Mouse (Mus musculus): Measurements from ENCODE around the gene Aak1.

Aak1 gene

GRCm38 (mm10) chr6:86848915-86849644, at the start of gene Aak1:
Gene Aak1, plus strand, starts transcription at chr6:86849517.
- peak; percentile 91 for DNase-seq (ENCODE audit: low spot score)

GRCm38 (mm10) chr6:86800467-86800866, 48.9 kb upstream of the Aak1 start:
- DNase-seq (ENCODE audit: low spot score) = no peak

GRCm38 (mm10) chr6:86801431-86801830, 47.9 kb upstream of the Aak1 start:
- DNase-seq (ENCODE audit: low spot score) = no peak

- no peak for DNase-seq (ENCODE audit: low spot score)
Measured at GRCm38 (mm10) chr6:86804646-86805045, 44.7 kb upstream of the Aak1 start.

- peak; percentile 45 for DNase-seq (ENCODE audit: low spot score)
Measured at GRCm38 (mm10) chr6:86806455-86807086, 42.7 kb upstream of the Aak1 start.

GRCm38 (mm10) chr6:86812919-86813318, 36.4 kb upstream of the Aak1 start:
- no peak for DNase-seq (ENCODE audit: low spot score)

GRCm38 (mm10) chr6:86813341-86813740, 36.0 kb upstream of the Aak1 start:
- no peak for DNase-seq (ENCODE audit: low spot score)

GRCm38 (mm10) chr6:86814926-86815325, 34.4 kb upstream of the Aak1 start:
- DNase-seq (ENCODE audit: low spot score) = no peak

- DNase-seq (ENCODE audit: low spot score) = no peak
Measured at GRCm38 (mm10) chr6:86815436-86815835, 33.9 kb upstream of the Aak1 start.

- no peak for DNase-seq (ENCODE audit: low spot score)
Measured at GRCm38 (mm10) chr6:86816586-86816985, 32.7 kb upstream of the Aak1 start.

GRCm38 (mm10) chr6:86818914-86819313, 30.4 kb upstream of the Aak1 start:
- no peak for DNase-seq (ENCODE audit: low spot score)

- DNase-seq (ENCODE audit: low spot score) = no peak
Measured at GRCm38 (mm10) chr6:86819926-86820325, 29.4 kb upstream of the Aak1 start.

- DNase-seq (ENCODE audit: low spot score) = no peak
Measured at GRCm38 (mm10) chr6:86820690-86821089, 28.6 kb upstream of the Aak1 start.

- DNase-seq (ENCODE audit: low spot score) = no peak
Measured at GRCm38 (mm10) chr6:86822285-86823050, 26.8 kb upstream of the Aak1 start.

- DNase-seq (ENCODE audit: low spot score) = no peak
Measured at GRCm38 (mm10) chr6:86823051-86823431, 26.3 kb upstream of the Aak1 start.

- DNase-seq (ENCODE audit: low spot score) = no peak
Measured at GRCm38 (mm10) chr6:86823824-86824223, 25.5 kb upstream of the Aak1 start.

GRCm38 (mm10) chr6:86824401-86824800, 24.9 kb upstream of the Aak1 start:
- DNase-seq (ENCODE audit: low spot score) = no peak

- no peak for DNase-seq (ENCODE audit: low spot score)
Measured at GRCm38 (mm10) chr6:86827432-86827831, 21.9 kb upstream of the Aak1 start.

GRCm38 (mm10) chr6:86829768-86830167, 19.5 kb upstream of the Aak1 start:
- DNase-seq (ENCODE audit: low spot score) = no peak

GRCm38 (mm10) chr6:86830738-86831500, 18.4 kb upstream of the Aak1 start:
- no peak for DNase-seq (ENCODE audit: low spot score)

GRCm38 (mm10) chr6:86832802-86833502, 16.4 kb upstream of the Aak1 start:
- DNase-seq (ENCODE audit: low spot score) = peak; percentile 45

GRCm38 (mm10) chr6:86839089-86839488, 10.2 kb upstream of the Aak1 start:
- no peak for DNase-seq (ENCODE audit: low spot score)

Measured in spleen, adult 12 weeks (tissue).